ENCODE assay signal across 14 mouse cellular contexts in genomic region chr11:120888718-120889117, GRCm38 (mm10). TPM values are rescaled to one million over a fixed set of nuclear protein-coding genes. Genes with fewer than 3 reads are reported as not detected.
DNase-seq lines count a peak whose midpoint lies in the region; ATAC-seq and TF ChIP-seq lines count a peak whose summit lies in the region.
"Had no signal": no experiment of that assay in that cellular context is flagged by ENCODE, and none has a peak within 500 bp of the region (broad histone marks: within the 10 kb centered on the region; RNA-seq: fewer than 3 reads in every experiment).

No protein-coding gene starts in this region.

- peak; percentile 84 for DNase-seq in gastrocnemius, adult 18-20 months (ENCODE audit: low spot score)
- no peak for DNase-seq in gastrocnemius, postnatal 4 days (ENCODE audit: low spot score in 2 of 2)
- no peak for DNase-seq in stomach, postnatal 0 days (ENCODE audit: low spot score)
- peak; percentile 44 for DNase-seq in naive thymus-derived CD4-positive, alpha-beta T cell, adult 2 months (ENCODE audit: low read depth)
- no peak for DNase-seq in kidney, postnatal 25 days
- no peak for DNase-seq in heart, adult 11 months
- no peak for DNase-seq in left cerebral cortex, adult 9 months (ENCODE audit: low spot score in 2 of 2)
- DNase-seq: adrenal gland, postnatal 36 days; B cell, adult 2 months; heart, adult 18-20 months had no signal

- H3K4me1 ChIP-seq in stomach, embryonic 14.5 days (ENCODE audit: control insufficient read depth, insufficient read depth, low read length) = no peaks in the 10 kb centered on the region
- no peaks in the 10 kb centered on the region for H3K4me1 ChIP-seq in stomach, postnatal 0 days (replicated peaks; ENCODE audit: control insufficient read depth, insufficient read depth)
- H3K4me1 ChIP-seq: forebrain, embryonic 13.5 days; kidney, embryonic 15.5 days; liver, embryonic 12.5 days had no signal

- peak overlapping the region; percentile 21; the same call in 1 of the 2 replicates for H3K27ac ChIP-seq in stomach, embryonic 14.5 days (ENCODE audit: low read length)
- H3K27ac ChIP-seq in stomach, postnatal 0 days (replicated peaks) = no peak overlapping the region
- H3K27ac ChIP-seq: forebrain, embryonic 13.5 days; kidney, embryonic 15.5 days; liver, embryonic 12.5 days had no signal

- 90% methylated on average over 5 of the region's 5 CpGs for WGBS in stomach, embryonic 14.5 days
- WGBS in stomach, postnatal 0 days = 80% methylated on average over 5 of the region's 5 CpGs

- H3K9ac ChIP-seq in stomach, embryonic 14.5 days (replicated peaks; ENCODE audit: low read depth, low read length) = no peak overlapping the region
- H3K9ac ChIP-seq in stomach, postnatal 0 days (ENCODE audit: low read length) = no peak overlapping the region
- H3K9ac ChIP-seq: forebrain, embryonic 13.5 days; kidney, embryonic 15.5 days; liver, embryonic 12.5 days had no signal

- H3K9me3 ChIP-seq in stomach, embryonic 14.5 days (ENCODE audit: control insufficient read depth, low read depth, low read length) = no peaks in the 10 kb centered on the region
- no peaks in the 10 kb centered on the region for H3K9me3 ChIP-seq in stomach, postnatal 0 days (ENCODE audit: control insufficient read depth, low read length)

- H3K36me3 ChIP-seq in stomach, embryonic 14.5 days (ENCODE audit: control insufficient read depth, insufficient read depth, low read length) = peaks cover 9% of the 10 kb centered on the region
- H3K36me3 ChIP-seq in stomach, postnatal 0 days (ENCODE audit: control insufficient read depth, insufficient read depth, low read length) = 0 out of 2 replicates have a peak, but pooled peaks cover 2% of the 10 kb centered on the region

- H3K27me3 ChIP-seq in stomach, embryonic 14.5 days (ENCODE audit: control insufficient read depth, insufficient read depth, low read length) = no peaks in the 10 kb centered on the region
- no peaks in the 10 kb centered on the region for H3K27me3 ChIP-seq in stomach, postnatal 0 days (ENCODE audit: control insufficient read depth, insufficient read depth, low read length)
- H3K27me3 ChIP-seq: forebrain, embryonic 13.5 days; kidney, embryonic 15.5 days; liver, embryonic 12.5 days had no signal

- no peak for ATAC-seq in stomach, embryonic 14.5 days (ENCODE audit: insufficient number of reproducible peaks, insufficient read depth, low FRiP score, low read depth)
- ATAC-seq in stomach, postnatal 0 days (ENCODE audit: low FRiP score, low TSS enrichment) = no peak
- ATAC-seq: forebrain, embryonic 13.5 days; liver, embryonic 12.5 days had no signal

- TF ChIP-seq EP300 in stomach, postnatal 0 days (optimal IDR thresholded peaks at IDR 0.05) = no peak

- no peak overlapping the region for H3K4me3 ChIP-seq in stomach, embryonic 14.5 days (ENCODE audit: low read depth, low read length)
- H3K4me3 ChIP-seq in stomach, postnatal 0 days (ENCODE audit: low read depth, low read length) = no peak overlapping the region
- H3K4me3 ChIP-seq: forebrain, embryonic 13.5 days; kidney, embryonic 15.5 days; liver, embryonic 12.5 days had no signal

- H3K4me2 ChIP-seq in stomach, embryonic 14.5 days (replicated peaks; ENCODE audit: low read depth, low read length) = no peak overlapping the region
- no peak overlapping the region for H3K4me2 ChIP-seq in stomach, postnatal 0 days (replicated peaks; ENCODE audit: low read depth)
- H3K4me2 ChIP-seq: forebrain, embryonic 13.5 days; kidney, embryonic 15.5 days; liver, embryonic 12.5 days had no signal

- no peak for TF ChIP-seq CTCF in stomach, postnatal 0 days (IDR thresholded peaks at IDR 0.05; ENCODE audit: low read depth)

RNA-seq across cellular contexts. Expression of gene Ccdc57, which starts 44.0 kb away (rescaled TPM):
- total RNA-seq in gastrocnemius, adult 18-20 months (2021) = 1 to 10 TPM; 3.0 to 3.5 TPM
- total RNA-seq in gastrocnemius, postnatal 4 days (2021) = 1 to 10 TPM; 6.2 TPM
- polyA plus RNA-seq in stomach, embryonic 14.5 days (2014; fragmentation: Nextera tagmentation; extraction: Ambion mirVana) = 5.6 and 6.5 TPM in 2 replicates
- 1.1 and 1.4 TPM in 2 replicates for polyA plus RNA-seq in stomach, postnatal 0 days (2015; fragmentation: Nextera tagmentation; extraction: Ambion mirVana)

RNA-seq across cellular contexts. Expression of gene Slc16a3, which starts 59.6 kb away (rescaled TPM):
- 100 to 1,000 TPM; 257 to 298 TPM for total RNA-seq in gastrocnemius, adult 18-20 months (2021)
- total RNA-seq in gastrocnemius, postnatal 4 days (2021) = 100 to 1,000 TPM; 151 to 160 TPM
- 24.1 and 32.9 TPM in 2 replicates for polyA plus RNA-seq in stomach, embryonic 14.5 days (2014; fragmentation: Nextera tagmentation; extraction: Ambion mirVana)
- 7.2 and 10.0 TPM in 2 replicates for polyA plus RNA-seq in stomach, postnatal 0 days (2015; fragmentation: Nextera tagmentation; extraction: Ambion mirVana)

Comparison
In these comparisons a context has a peak if more than half of its experiments do, and no peak if none do; other contexts are left out.
1. DNase-seq: peak in gastrocnemius, adult 18-20 months (single experiment) and naive thymus-derived CD4-positive, alpha-beta T cell, adult 2 months (single experiment); none in gastrocnemius, postnatal 4 days (0 of 2), stomach, postnatal 0 days (single experiment), kidney, postnatal 25 days (0 of 2), heart, adult 11 months (single experiment) and left cerebral cortex, adult 9 months (0 of 2).